Mouse (Mus musculus) megakaryocyte, embryonic 14.5 days (primary cell): Measurements from ENCODE around the gene Fam129a.

ENCODE experiments used
- FLI1 ChIP-seq: IDR thresholded peaks from 2 replicates; pipeline ENCODE4 v1.6.1; 2012; ENCODE audit warnings: low read length, inconsistent platforms, mixed read lengths
- GATA1 ChIP-seq: IDR thresholded peaks from 3 replicates; pipeline ENCODE4 v1.6.1; 2012; ENCODE audit warnings: mixed read lengths, low read length, inconsistent platforms, borderline replicate concordance

DNA sequence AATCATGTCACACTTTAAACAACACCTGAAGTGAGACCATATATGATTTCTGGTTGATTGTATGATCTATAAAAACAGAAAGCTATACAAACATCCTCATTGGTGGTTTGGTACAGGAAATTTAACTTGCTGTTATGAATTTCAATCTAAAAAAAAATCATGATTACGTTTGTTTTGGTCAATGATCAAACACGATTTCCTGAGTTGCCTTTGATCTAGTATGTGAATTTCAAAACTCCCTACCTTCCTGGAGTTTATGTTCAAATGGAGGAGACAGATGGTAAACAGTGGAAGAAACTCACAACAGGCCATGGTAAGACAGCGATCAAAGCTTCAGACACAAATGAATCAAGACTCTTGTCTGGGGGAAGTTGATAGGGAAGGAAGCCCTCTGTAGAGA is 65.7 kb downstream of the Fam129a start:
- no peak for TF ChIP-seq GATA1
- TF ChIP-seq FLI1 = no peak
